Mouse (Mus musculus) liver, adult 2 months (tissue): ENCODE results near the gene Ascc2. TPM values are rescaled to one million over a fixed set of nuclear protein-coding genes. Genes with fewer than 3 reads are reported as not detected.

Source experiments
- DNase-seq: peaks from one replicate; pipeline ENCODE4 v3.0.0-alpha.2; 2011; ENCODE audit warnings: low read depth, low spot score; ENCODE audit errors: extremely low read depth
- H3K27ac ChIP-seq: fragments of 200-500 bp; replicated peaks from 2 replicates; pipeline ENCODE4 v1.5.1; 2012; ENCODE audit warnings: low read depth, mild to moderate bottlenecking, control low read depth, inconsistent platforms, low read length; ENCODE audit not compliant: insufficient read depth
- H3K27me3 ChIP-seq: fragments of 200-500 bp; 2 replicates; pipeline ENCODE4 v1.6.1; 2012; ENCODE audit warnings: mild to moderate bottlenecking, moderate library complexity, low read length, inconsistent platforms; ENCODE audit not compliant: control insufficient read depth, insufficient read depth
- H3K36me3 ChIP-seq: fragments of 200-500 bp; 2 replicates; pipeline ENCODE4 v1.6.1; 2012; ENCODE audit warnings: low read length, inconsistent platforms; ENCODE audit not compliant: control insufficient read depth, insufficient read depth
- H3K4me1 ChIP-seq: fragments of 200-500 bp; 2 replicates; pipeline ENCODE4 v1.6.1; 2011; ENCODE audit warnings: low read length; ENCODE audit not compliant: control insufficient read depth, insufficient read depth
- H3K4me3 ChIP-seq: fragments of 200-500 bp; 2 replicates; pipeline ENCODE4 v1.5.1; 2011; ENCODE audit warnings: low read depth, mild to moderate bottlenecking, control low read depth, low read length, moderate library complexity; ENCODE audit not compliant: insufficient read depth
- H3K79me2 ChIP-seq: fragments of 200-500 bp; 2 replicates; pipeline ENCODE4 v1.6.1; 2012; ENCODE audit warnings: inconsistent platforms, mild to moderate bottlenecking, low read length, moderate library complexity; ENCODE audit not compliant: control insufficient read depth, insufficient read depth
- H3K9ac ChIP-seq: fragments of 200-500 bp; 2 replicates; pipeline ENCODE4 v1.6.1; 2012; ENCODE audit warnings: low read depth, mild to moderate bottlenecking, control low read depth, inconsistent platforms, low read length
- CTCF ChIP-seq: fragments of 200-500 bp; IDR thresholded peaks from 2 replicates; pipeline ENCODE4 v1.5.1; 2011; ENCODE audit warnings: low read depth, low read length, control low read depth
- POLR2A ChIP-seq: fragments of 200-500 bp; IDR thresholded peaks from 2 replicates; pipeline ENCODE4 v1.6.1; 2011; ENCODE audit warnings: low read length, control low read depth; ENCODE audit not compliant: insufficient read depth; ENCODE audit errors: extremely low read depth
- whole genome bisulfite sequencing: fragments of 180-500 bp; shearing (Covaris S2); methylation state at CpG from one replicate; pipeline ENCODE4 v1.1.7; 2018; 5-methylcytosine and 5-hydroxymethylcytosine counted together
- polyA plus RNA-seq: library from polyadenylated mRNA; depleted of rRNA; stranded (reverse); fragments of >200 nt; gene quantifications from 2 replicates; pipeline ENCODE4 v1.2.3, GENCODE M21; 2012
- total RNA-seq: library from RNA; depleted of rRNA; stranded (reverse); fragments of >200 nt; gene quantifications from 2 replicates; pipeline ENCODE4 v1.2.3, GENCODE M21; 2014

Gene Ascc2
- total and polyA plus RNA-seq, 2 experiments, result 8.5 to 9.9 TPM

GRCm38 (mm10) chr11:4659818-4660217 lies 22.3 kb downstream of the Ascc2 start:
- no peak overlapping the region for H3K27ac ChIP-seq
- TF ChIP-seq POLR2A (no peak), CTCF (no peak)
- WGBS, result 88% methylated on average over 1 of the region's 1 CpGs
- no peaks in the 10 kb centered on the region for H3K79me2 ChIP-seq
- H3K27me3 ChIP-seq, result no peaks in the 10 kb centered on the region
- peaks cover 10% of the 10 kb centered on the region for H3K4me1 ChIP-seq
- H3K36me3 ChIP-seq, result peaks cover 17% of the 10 kb centered on the region
- H3K9ac ChIP-seq, result no peak overlapping the region
- no peak for DNase-seq
- no peak overlapping the region for H3K4me3 ChIP-seq

GRCm38 (mm10) chr11:4660309-4661025 lies 22.9 kb downstream of the Ascc2 start:
- Histone ChIP-seq H3K27ac (peak overlapping the region; percentile 10; the same call in 1 of the 2 replicates), H3K36me3 (peaks cover 17% of the 10 kb centered on the region), H3K27me3 (no peaks in the 10 kb centered on the region), H3K4me1 (peaks cover 10% of the 10 kb centered on the region), H3K9ac (no peak overlapping the region), H3K4me3 (no peak overlapping the region), H3K79me2 (no peaks in the 10 kb centered on the region)
- 74% methylated on average over 7 of the region's 7 CpGs for WGBS
- TF ChIP-seq CTCF, result no peak
- TF ChIP-seq POLR2A, result no peak
- peak; percentile 17 for DNase-seq

GRCm38 (mm10) chr11:4661324-4661723 lies 23.8 kb downstream of the Ascc2 start:
- Histone ChIP-seq H3K36me3 (peaks cover 17% of the 10 kb centered on the region), H3K4me3 (no peak overlapping the region), H3K79me2 (no peaks in the 10 kb centered on the region), H3K9ac (no peak overlapping the region), H3K27ac (peak overlapping the region; percentile 70), H3K4me1 (peaks cover 10% of the 10 kb centered on the region), H3K27me3 (no peaks in the 10 kb centered on the region)
- DNase-seq, result peak; percentile 84
- TF ChIP-seq CTCF, result no peak
- TF ChIP-seq POLR2A, result no peak
- WGBS, result 25% methylated on average over 4 of the region's 4 CpGs

- TF ChIP-seq CTCF, result no peak
- TF ChIP-seq POLR2A, result no peak
- 87% methylated on average over 10 of the region's 10 CpGs for WGBS
- no peaks in the 10 kb centered on the region for H3K79me2 ChIP-seq
- H3K27ac ChIP-seq, result no peak overlapping the region
- no peaks in the 10 kb centered on the region for H3K27me3 ChIP-seq
- H3K4me1 ChIP-seq, result peaks cover 10% of the 10 kb centered on the region
- no peak overlapping the region for H3K4me3 ChIP-seq
- no peak overlapping the region for H3K9ac ChIP-seq
- DNase-seq, result no peak
- peaks cover 17% of the 10 kb centered on the region for H3K36me3 ChIP-seq
Observed at GRCm38 (mm10) chr11:4661871-4662495, 24.4 kb downstream of the Ascc2 start.

GRCm38 (mm10) chr11:4662496-4662878 lies 24.9 kb downstream of the Ascc2 start:
- Histone ChIP-seq H3K4me3 (no peak overlapping the region), H3K27ac (no peak overlapping the region), H3K79me2 (no peaks in the 10 kb centered on the region), H3K27me3 (no peaks in the 10 kb centered on the region), H3K4me1 (peaks cover 10% of the 10 kb centered on the region), H3K9ac (no peak overlapping the region), H3K36me3 (peaks cover 17% of the 10 kb centered on the region)
- no peak for DNase-seq
- 98% methylated on average over 11 of the region's 11 CpGs for WGBS
- no peak for TF ChIP-seq CTCF
- TF ChIP-seq POLR2A, result no peak

GRCm38 (mm10) chr11:4671736-4672135 lies 34.2 kb downstream of the Ascc2 start:
- H3K36me3 ChIP-seq, result peaks cover 2% of the 10 kb centered on the region; the same call in 1 of the 2 replicates
- no peak overlapping the region for H3K9ac ChIP-seq
- H3K27ac ChIP-seq, result no peak overlapping the region
- H3K4me1 ChIP-seq, result peaks cover 14% of the 10 kb centered on the region
- 94% methylated on average over 4 of the region's 4 CpGs for WGBS
- no peak overlapping the region for H3K4me3 ChIP-seq
- TF ChIP-seq CTCF (no peak), POLR2A (no peak)
- no peak for DNase-seq
- no peaks in the 10 kb centered on the region for H3K79me2 ChIP-seq
- H3K27me3 ChIP-seq, result no peaks in the 10 kb centered on the region
